Mouse (Mus musculus) T-helper 2 cell (primary cell): ENCODE measurements around the gene Olfr6.
"Not testable (repeated sequence)": the region's sequence is repeated elsewhere in the genome, so short reads cannot be mapped to it uniquely, and the experiment has no call there.

Experiments
- in situ Hi-C: fragments of 300-600 bp; cut with MboI, MseI; formaldehyde crosslinking; loops from one replicate; pipeline ENCODE4 v1.15.1; 2025; ENCODE audit warnings: high pct_unique_total_duplicates

Gene Olfr6

DNA sequence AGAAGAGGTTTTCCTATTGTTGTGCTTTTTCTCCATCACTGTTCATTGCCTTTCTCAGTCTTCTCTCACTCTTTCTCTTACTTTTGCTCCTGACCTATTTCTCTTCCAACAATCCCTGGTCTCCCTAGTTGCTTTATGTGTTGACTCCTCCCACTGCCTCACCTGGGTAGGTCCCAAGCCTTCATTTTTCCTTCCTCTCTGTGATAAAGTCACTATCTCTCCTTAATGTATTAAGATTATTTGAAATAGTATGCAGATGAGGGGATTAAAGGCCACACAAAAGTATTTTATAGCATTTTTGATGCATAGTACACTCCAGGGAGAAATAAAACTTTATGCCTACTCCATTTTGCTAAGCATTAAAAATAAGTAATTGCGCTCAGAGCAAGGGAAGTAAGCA, at the start of gene Olfr6:
TSS of gene Olfr6 (minus strand) at position 101 of the 400 bp plus-strand sequence.
- in situ Hi-C loops, result no loop called here

DNA sequence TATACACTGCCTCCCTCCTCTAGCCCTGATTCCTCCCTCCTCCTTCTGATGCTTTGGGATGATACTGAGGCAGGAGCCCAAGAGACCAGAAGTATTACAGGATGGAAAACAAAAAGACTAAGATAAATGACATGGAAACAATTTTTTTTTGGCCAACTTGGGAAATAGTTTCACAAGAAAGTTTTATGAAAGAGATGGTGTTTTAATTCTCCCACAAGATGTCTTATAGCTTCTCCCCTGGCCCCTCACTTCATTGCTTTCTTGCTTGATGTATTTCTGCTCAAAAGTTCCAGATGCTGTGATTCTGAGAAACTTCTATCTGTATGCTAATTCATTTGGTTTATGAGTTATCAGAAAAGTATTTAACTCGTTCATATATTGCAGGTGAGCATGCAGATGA, 42.2 kb upstream of the Olfr6 start, which contains the start of gene Olfr2:
TSS of gene Olfr2 (minus strand) at position 101 of the 400 bp plus-strand sequence.
- in situ Hi-C loops, result no loop called here

DNA sequence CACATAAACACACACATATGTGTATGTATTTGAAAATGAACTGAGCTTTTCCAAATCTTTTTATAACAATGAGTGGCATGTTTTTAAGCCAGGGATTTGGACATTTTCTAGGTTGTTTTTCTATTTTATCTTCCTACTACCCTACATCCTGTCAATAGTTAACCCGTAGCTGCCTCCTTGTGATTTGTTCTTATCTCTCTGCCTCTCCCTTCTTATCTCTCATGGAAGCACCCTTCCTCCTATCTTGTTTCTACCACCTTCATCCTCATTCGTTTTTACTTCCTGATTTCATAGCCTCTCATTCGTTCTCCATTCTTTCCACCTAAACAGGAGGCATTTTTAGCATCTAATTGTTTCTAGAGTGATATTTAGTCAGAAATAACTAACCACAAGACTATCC, 40.4 kb upstream of the Olfr6 start:
- in situ Hi-C loops, result no loop called here

DNA sequence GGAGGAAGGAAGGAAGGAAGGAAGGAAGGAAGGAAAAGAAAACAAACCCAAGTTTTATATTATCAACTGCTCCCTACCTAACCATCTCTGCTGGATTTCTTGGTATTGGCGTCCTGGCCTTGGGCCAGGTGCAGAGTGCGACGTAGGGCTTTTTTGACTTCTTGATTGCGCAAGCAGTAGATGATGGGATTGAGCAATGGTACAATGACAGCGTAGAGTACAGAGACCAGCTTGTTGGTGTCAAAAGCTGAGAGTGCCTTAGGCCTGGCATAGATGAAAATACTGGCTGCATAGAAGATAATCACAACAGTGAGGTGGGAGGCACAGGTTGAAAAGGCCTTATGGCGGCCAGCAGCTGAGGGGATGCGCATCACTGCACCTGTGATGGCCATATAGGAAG, 37.1 kb upstream of the Olfr6 start:
- in situ Hi-C loops, result no loop called here

DNA sequence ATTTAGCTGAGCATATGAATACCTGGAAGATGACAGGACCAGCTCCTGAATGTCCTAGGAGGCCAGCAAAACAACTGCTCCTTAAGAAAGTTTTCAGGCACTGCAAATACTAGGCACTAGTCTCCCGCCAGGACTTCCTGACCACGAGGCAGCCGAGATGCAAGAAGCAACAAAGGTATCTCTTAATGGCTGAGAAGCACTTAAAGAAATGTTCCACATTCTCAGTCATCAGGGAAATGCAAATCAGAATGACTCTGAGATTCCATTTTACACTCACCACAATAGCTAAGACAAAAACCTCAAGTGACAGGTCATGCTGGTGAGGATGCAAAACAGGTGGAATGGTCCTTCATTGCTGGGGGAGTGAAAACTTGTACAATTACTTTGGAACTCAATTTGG, 21.5 kb upstream of the Olfr6 start:
- in situ Hi-C loops, result no loop called here

DNA sequence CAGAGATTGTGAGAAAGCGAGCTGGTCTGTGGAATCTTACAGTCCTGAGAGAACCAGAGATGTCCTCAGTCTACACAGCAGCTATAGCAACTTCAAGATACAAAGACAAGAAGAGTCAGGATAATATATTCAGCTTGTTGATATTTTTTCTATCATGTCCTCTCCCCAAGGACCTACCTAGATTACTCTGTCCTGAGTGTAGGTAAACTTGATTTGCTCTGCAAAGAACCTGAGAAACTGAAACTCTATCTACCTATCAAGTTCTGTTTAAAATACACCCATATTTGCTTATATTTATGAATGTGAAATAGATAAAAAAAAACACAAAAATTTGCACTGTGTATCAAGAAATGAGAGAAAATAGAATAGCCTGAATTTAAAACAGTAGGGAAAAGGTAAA, 11.6 kb upstream of the Olfr6 start, which contains the start of gene Olfr711:
TSS of gene Olfr711 (minus strand) at position 101 of the 400 bp plus-strand sequence.
- in situ Hi-C loops, result no loop called here

DNA sequence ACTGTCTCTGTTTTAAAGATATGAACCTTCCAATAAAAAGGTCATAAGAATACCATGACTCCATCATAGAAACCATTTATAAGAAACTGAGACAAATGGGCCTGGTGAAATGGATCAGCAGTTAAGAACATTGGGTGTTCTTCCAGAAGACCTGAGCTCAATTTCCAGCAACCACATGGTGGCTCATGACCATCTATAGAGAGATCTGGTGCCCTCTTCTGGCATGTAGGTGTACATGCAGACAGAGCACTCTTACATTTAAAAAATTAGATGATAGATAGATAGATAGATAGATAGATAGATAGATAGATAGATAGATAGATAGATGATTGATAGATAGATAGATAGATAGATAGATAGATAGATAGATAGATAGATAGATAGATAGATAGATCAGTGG, 3.8 kb upstream of the Olfr6 start:
- in situ Hi-C loops, result not testable (repeated sequence)

DNA sequence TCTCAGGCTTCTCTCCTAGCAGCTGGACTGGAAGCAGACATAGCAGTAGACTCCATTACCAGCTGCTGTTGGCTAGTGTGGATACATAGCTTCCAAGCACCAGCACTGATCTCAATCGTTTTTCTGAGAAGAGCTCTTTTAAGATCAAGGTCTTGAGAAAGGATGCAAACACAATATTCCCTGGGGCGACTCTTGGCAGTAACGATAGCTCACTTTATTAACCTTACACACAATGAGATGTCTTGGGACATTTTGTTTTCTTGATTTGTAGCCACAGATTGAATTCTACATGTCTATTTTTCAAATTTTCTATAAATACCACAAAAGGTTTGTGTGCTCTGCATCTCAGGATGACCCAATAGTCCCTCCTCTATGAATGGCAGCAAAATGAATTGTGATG, 15.5 kb downstream of the Olfr6 start, which contains the start of gene Olfr710:
TSS of gene Olfr710 (minus strand) at position 101 of the 400 bp plus-strand sequence.
- in situ Hi-C loops, result no loop called here

DNA sequence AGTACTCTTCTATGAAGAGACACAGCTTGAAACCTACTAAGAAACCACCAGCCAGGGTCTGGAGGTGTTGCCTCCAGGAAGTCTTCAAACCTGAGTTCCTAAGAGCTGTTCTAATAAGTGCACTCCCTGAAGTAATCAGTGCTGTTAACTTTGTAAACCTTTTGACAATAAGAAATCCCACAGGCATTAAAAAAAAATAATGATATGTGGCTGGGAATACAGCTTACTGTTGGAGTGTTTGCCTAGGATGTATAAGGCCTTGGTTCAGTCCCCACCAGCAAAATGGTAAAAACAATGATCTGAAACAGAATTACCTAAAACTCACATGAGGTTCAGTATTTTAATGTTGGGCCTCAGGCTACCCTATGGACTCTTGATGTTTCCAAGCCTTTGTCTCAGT, 31.6 kb downstream of the Olfr6 start, which contains the start of gene Olfr709-ps1:
TSS of gene Olfr709-ps1 (minus strand) at position 101 of the 400 bp plus-strand sequence.
- in situ Hi-C loops, result no loop called here

DNA sequence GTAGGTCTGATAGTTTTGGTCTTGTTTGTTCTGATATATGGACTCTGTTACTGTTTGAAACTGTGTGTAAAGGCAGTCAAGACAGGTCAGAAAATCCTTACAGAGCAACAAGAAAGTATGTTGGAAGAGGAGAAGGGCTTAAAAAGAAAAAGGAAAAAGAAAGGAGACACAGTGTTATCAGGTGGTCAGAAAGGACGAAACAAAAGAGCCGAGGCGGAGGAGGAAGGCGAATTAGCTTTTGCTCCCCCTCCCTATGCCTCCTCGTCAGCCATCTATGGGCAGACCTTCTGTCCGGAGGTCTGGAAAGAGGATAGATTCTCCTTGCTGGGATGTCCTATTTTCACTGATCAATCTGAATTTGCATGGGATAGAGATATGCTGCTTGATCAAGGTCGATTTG, 42.8 kb downstream of the Olfr6 start:
- in situ Hi-C loops, result not testable (repeated sequence)

DNA sequence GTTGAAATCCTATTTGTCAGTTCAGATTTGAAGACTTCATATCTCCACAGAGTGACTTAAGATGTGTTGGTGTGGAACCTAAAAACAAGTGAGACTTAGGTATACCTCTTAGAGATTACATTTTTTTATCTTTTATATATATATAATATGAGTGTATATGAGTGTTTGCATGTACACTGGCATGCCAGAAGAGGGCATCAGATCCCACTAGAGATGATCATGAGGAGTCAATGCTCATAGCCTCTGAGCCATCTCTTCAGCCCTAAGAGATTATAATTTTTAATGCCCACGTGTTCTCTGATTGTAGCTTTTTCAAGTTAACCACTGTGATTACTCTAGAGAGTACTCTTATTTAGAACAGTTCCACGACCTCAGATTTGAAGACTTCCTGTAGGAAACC, 56.1 kb downstream of the Olfr6 start, which contains the start of gene Olfr1532-ps1:
TSS of gene Olfr1532-ps1 (plus strand) at position 326 of the 400 bp plus-strand sequence.
- in situ Hi-C loops, result no loop called here
